Mouse (Mus musculus): ENCODE measurements at regions not wholly inside any gene's neighbourhood (a gene's known extent, or its start where the extent isn't known, plus 50 kb on each side); places are given as distances from the start of the nearest gene placed in this dataset.

DNA sequence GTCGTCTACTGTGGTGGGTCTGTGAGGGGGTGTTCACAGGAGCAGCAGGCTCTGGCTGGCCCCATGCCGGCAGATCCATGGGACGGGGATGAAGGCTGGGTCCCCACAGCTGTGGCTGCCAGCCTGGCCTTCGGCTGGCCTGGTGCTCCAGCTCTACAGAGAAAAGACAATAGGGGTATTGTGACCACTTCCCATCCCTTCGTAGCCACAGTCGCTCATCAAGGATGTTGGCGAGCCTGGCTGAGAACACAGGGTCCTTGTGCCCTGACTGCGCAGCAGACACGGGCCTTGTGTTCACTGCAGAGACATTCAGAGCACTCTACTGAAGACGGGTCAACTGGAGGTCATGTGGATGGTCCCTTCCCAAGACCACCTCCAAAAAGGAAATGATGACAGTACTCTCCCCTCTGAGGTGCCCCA, 102.4 kb upstream of the 1700021F07Rik start:
- no peak for DNase-seq

DNA sequence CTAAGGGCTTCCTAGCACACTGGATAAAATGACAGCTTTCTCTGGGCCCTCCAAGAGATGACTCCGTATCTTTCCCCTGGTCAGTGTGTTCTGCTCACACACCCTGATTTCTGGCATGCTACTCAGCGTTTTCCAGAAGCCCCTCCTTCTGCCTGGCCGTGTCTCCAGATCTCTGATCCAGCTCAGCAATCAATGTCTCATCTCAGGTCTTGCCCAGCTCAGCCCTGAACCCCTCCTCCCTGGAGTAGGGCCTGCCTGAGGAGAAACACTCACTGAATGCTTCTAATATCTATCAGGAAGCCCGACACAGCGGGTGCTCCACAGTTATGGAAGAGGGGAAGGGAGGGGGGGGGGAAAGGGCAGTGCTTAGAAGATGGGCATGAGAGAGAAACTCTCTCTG, 101.9 kb upstream of the 1700021F07Rik start:
- peak; percentile 56 for DNase-seq

DNA sequence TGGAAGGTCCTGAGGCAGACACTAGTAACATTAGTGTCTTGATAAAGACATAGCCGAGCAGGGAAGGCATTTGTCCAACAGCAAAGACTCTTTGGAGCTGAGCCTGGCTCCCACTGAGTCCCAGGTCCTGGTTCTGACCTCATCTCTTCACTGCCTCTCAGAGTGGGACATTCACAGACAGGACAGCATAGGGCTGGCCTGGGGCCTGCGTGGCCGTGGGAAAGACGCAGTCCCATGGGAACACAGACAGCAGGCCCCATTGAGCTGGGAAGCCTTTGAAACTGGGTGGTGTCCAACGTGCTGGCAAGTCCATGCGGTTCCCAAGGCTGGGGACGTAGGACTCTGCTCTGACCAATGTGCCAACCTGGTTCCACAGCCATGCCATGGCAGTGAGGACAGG, 97.5 kb upstream of the 1700021F07Rik start:
- no peak for DNase-seq

DNA sequence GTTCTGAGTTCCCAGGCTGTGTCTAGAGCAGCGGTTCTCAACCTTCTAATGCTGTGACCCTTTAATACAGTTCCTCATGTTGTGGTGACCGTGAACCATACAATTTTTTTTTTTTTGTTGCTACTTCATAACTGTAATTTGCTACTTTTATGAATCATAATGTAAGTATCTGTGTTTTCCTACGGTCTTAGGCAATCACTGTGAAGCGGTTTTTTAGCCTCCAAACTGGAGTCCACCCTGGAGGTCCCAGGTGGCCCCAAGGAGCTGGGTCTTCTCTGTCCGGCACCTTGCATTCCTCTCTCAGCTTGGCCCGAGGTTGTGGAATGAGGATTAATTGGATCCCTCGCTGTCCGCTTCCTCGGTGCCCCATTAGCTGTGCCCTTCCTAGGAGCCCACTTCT, 96.6 kb upstream of the 1700021F07Rik start:
- DNase-seq: no peak

DNA sequence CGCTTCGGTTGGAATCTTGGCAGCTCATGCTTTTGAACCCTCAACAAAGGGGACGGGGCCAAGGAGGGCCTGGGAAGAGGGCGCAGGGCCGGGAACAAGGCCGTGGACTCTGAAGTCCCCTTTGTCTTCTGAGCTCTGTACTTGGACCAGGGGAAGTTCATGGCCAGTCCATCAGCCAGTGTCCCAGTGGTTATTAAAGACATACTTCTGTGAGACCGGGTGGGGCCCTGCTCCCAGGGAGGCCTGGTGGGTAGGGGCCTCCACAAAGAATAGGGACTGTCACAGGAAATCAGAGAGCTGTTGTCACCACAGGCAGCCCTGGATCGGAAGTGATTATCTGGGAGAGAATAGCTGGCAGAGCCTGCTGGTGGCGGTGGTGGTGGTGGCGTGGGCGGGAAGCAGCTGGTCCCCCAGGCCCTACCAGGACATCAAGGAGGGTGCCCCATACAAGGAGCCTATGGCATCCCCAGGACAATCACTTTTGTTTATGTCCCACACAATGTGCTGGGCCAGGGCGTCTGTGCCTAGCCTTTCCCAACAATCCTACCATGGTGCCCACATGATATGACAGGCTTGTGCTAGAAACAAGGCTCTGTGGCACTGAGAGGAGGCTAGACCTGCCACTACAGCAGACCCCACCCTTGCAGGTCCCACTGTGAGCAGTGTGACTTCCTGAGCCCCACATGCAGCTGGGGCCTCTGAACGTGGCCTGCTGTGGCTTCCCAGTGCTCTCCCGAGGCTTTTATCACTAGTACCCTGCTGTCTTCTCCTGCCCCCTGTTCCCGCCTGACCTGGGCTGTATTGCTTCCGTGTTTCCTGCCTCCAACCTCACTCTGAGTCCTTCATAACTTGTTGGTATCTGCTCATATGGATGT, 96.0 kb upstream of the 1700021F07Rik start:
- no peak for DNase-seq

DNA sequence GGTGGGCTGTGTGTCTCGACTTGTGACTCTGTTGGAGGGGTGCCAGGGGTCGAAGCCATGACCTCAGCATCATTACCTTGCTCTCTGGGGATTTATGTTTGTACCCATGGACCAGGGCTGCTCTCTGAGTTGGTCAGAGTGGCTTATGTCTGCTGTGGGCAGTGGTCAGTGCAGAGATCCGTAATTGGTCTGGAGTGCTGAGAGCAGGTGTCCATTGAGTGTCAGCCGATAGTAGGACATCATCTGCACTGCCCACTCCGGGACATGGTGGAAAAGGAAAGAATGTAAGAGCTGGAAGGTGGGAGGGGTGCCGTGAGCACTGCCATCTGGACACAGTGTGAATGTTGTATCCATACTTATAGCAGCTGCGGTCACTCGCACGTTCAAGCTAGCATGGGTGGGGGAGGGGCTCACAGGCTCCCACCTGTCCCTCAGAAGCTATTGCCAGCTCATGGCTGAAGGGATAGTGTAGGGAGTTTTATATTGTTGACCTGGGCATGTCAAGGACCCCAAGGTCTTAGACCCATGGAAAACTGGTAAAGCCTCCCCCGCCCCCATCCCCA, 94.4 kb upstream of the 1700021F07Rik start:
- no peak for DNase-seq

DNA sequence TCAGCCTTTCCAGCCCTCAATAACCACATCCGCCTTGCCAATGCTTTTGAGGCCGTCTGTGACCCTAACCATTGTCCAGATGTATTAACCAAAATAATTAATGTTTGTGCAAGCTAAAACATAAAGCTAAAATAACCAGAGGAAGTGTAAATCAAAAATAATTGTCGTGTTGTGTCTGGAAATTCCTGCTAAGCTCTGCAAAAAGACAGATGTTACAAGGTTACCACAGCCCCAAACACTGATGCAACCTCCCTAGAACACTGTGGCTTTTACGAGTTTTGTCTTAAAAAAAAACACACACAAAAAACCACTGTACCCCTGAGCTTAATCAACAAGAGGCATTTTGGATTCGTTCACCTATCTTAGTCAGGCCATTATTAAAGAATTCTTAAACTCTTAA, 90.5 kb upstream of the 1700021F07Rik start:
- no peak for DNase-seq

DNA sequence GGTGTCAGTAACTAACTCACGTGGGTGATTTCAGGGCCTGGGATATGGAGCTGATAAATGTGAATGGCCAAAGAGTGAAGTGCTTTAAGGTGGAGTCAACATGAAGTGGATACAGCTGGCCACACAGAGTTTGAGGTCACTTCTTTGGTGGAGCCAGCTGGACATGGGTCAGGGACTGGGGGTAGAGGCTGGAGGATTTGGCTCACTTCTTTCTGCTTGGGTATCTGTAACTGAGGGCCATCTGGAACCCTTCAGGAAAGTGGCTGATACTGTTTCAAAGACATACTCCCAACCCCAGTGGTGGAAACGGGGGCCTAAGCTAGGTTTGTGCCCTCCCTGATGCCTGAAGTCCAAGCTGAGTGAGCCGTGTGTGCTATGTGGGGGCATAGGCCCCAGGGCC, 90.1 kb upstream of the 1700021F07Rik start:
- DNase-seq: peak; percentile 69

DNA sequence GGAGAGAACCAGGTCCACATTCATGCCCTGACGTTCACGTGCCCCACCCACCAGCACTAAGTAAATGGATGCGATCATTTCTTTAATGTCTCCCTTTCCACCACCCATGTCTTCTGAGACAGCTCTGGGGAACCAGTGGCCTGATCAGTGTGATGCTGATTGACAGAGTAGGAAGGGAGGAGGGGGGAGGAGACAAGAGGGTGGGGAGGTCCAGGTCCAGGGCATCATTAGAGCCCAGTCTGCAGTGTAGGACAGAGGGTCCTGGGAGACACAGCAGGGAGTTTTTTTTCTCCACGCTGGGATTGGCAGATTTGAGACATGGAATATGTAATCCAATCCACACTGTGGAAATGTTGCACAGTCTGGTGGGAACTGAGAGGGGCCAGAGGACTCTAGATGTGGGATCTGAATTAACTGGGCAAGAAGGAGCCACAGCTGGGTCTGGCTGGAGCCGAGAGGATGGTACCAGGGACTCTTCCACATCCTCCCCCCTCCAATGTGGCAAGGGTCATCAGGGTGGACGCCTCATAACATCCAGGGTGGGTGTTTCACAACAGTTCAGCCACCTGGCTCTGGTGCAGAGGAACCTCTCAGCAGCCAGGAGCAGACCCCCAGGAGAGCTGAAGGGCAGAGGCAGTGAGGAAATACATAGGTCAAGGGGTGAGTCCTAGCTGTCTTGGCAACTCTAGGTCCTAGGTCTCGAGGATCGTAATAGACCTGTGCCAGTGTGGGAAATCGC, 89.3 kb upstream of the 1700021F07Rik start:
- no peak for DNase-seq

DNA sequence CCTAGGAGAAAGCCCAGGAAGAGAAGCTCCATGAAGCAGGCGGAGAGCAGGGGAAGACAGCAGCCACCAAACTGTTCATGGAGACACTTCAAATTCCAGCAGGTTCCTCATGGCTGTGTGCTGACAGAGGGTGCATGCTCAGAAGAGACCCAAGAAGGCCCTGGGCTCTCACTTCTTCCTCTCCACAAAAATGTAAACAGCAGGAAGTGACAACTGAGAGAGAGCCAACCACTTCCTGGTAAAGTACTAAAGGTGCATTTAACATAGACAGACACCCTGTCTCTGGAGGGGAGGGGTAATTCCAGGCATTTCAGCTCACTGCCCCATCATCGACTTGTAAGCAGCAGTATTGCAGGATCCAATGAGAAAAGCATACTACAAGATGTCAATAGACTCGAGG, 85.8 kb upstream of the 1700021F07Rik start:
- DNase-seq: no peak

DNA sequence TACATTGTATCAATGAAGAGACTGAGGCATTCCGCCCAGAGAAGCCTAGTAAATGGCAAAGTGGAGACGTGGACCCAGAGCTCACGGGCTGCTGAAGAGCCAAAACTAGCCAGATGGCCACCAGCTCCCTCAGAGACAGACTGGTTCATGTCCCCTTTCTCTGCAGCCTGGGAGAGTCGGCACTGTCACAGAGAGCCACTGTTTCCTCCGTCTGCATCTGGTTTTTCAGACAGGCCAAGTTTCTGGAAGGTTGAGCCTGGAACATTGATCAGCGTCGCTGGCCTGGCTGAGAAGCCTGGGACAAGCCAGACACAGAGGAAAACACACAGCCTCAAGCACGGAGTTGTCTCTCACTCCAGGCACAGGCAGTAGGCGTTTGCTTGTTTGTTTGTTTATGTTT, 83.4 kb upstream of the 1700021F07Rik start:
- no peak for DNase-seq

DNA sequence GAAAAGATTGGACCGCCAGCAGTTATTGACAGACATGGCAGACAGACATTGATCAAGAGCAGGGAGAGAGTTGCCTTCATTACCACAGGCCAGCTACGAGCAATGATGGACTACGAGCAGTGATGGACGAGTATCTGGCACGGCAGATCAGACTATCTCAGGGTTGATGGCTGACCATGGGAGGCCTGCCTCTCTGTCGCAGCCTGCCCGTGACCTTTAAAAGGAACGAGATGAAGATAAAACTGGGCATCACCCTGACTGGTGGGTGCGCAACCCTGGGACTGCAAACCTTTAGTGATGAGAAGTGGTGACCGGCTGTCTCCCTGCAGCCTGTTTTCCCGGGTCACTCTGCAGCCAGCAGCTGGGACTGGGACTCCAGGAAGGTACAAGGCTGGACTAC, 80.3 kb upstream of the 1700021F07Rik start:
- DNase-seq: no peak

DNA sequence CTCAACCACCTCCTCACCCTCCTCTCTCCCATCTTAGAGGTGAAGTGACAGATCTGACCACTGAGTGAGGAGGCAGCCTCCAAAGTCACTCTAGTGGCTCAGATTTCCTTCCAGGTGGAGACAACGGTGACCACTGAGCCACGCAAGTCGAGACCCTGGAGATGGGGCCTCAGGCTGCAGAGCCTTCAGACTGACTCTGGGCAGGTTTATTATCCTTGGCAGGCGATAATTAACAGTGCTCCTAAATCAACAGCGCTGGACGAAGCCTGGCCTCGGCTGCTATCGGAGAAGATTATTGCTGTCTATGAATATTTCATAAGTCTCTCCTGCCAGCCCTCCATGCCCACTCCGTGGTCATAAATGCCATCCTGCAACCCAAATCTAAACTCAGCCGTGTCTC, 79.1 kb upstream of the 1700021F07Rik start:
- DNase-seq: no peak

DNA sequence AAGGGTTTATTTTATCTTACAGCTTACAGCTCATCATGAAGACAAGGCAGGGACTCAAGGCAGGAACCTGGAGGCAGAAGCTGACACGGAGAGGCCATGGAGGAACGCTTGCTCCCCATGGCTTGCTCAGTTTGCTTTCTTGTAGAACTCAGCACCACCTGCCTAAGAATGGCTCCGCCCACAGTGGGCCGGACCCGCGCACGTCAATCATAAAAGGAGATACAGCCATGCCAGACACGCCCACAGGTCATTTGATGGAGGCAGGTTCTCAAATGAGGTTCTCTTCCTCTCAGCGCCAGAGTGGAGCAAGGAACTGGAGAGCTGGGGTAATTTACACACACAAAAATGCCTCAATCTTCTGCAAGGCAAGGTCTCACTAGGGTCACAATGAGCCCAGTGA, 78.0 kb upstream of the 1700021F07Rik start:
- DNase-seq: no peak

DNA sequence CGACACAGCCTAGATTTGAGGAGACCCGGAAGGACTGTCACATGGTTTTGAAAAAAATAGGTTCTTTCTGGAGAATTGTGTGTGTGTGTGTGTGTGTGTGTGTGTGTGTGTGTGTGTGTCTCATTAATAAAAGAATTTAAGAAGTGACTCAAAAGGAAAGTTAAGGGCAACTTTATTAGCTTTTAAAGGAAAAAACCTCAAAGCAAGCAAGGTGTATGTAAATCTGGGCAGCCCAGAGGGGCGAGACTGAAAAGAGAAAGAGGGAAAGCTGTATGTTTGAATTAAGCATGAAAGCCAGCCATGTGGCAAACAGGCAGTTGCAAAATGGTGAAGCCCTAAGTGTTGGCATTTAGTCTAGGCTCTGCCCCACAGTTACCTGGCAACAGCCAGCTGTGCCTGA, 77.3 kb upstream of the 1700021F07Rik start:
- no peak for DNase-seq

DNA sequence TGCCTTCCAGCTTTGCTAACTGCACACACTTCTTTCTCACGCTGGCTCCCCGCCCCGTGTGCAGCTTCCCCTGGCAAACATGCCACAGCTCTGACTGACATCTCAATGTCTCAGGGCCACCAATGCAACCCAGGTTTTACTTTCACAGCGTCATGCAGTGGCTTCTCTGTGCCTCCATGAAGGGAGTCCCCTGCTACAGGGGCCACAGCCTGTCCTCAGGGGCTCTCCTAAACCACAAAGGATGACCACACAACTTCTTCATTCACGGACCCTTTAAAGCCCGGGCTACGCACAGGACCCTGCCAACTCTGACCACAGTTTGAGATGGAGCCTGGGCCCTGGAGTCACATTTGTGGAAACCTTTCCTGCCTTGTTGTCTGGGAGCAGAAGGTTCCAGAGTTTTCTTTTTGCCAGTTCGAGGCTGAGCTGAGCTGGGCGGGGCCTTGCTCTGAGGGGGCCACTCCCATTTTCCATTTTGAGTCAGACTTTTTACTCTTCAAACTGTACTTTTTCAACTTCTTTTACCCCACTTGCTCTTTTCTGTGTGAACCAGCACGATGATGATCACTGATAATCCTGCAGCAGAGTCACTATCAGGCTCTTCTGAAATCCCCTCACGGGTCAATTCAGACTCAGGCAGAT, 73.7 kb upstream of the 1700021F07Rik start:
- DNase-seq: no peak

DNA sequence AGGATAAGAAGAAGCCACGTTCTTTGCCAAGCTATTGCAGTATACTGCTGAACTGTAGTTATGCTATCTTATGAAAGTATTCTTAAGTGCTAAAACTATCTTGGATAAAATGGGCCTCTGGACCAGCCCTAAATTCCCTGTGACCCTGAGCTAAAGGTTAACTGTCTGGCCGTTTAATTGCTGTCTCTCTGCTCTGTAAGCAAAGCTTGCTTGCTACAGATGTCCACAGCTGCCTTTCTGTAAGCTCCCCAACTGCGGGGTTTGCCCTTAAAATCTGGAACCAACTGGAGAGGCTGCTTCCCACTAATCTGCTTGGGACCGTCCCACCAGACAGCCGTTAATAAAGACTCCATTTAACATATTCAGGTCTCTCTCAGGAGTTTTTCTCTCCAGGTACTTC, 73.2 kb upstream of the 1700021F07Rik start:
- no peak for DNase-seq

DNA sequence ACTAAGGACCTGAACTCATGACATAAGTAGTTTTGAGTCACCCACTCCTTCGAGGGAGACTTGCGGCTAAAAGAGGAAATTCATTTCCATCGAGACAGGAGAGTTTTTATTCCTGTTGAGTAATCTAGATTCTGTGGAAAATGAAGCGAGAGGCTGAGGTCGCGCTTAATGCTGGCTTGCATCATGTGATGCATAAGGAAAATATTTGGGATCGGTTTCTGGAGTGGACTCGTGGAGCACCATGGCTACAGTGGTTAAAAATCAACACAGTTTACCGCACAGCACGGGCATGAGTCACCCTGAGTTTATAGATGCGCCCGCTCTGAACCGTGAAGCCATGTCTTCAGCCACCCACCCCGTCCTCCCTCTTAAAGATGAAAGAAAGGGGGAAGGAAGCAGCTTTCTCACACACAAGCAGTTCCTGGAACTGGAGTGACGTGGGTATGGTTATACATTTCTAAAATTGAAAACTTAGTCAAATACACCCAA, 70.3 kb upstream of the 1700021F07Rik start:
- no peak for DNase-seq

DNA sequence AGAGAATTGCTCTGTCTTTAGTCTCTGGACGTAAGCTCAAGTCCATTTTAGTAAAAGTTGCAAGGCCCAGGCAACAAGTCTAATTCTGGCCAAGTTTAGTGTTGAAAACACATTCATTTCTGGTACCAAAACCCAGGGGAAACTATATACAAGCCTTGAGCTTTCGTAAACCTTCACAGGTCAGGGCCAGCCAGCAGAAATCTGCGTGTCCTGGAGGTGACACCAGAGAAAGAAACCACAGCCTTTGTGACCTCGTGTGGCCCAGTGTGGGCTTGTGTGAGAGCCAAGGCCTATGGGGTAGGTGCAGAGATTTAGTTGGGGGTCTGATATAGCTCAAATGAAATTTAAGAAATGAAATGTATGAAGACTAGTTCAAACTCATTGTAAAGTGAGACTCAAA, 69.6 kb upstream of the 1700021F07Rik start:
- no peak for DNase-seq

DNA sequence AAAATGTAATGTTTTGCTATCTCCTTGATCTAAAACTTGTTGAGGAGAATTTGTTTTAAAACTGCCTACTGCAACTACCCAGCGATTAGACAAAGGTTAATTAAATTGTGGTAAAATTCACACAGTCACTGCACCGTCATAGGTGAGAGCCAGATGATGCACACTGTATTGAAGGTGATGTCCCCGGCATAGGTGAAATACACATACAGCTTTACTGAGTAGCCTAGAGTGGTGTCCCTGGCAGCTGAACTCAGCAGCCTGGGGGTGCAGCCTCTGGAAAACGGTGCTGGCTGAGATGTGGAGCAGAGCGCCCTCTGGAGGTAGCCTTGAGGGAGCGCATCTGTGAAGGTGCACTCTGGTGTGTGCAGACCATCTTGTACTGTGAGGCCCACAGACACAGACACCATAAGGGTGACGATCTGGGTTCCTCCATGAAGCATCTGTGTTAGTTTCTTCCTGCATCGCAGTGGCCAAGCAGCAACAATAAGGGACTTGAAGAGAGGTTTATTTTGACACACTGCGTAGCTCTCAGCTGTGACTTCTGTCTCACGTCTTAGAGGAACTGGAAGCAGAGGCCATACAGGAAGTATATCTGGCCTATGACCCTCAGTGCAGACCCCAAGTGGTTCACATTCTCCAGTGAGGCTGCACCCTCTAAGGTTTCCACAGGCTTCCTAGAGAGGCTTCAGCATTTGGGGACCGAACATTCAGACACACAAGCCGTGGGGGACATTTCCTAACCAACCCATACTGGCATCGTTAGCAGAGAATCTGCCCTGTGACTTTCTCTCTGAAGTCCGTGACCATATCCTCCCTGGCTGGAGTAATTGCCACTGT, 68.6 kb upstream of the 1700021F07Rik start:
- no peak for DNase-seq

DNA sequence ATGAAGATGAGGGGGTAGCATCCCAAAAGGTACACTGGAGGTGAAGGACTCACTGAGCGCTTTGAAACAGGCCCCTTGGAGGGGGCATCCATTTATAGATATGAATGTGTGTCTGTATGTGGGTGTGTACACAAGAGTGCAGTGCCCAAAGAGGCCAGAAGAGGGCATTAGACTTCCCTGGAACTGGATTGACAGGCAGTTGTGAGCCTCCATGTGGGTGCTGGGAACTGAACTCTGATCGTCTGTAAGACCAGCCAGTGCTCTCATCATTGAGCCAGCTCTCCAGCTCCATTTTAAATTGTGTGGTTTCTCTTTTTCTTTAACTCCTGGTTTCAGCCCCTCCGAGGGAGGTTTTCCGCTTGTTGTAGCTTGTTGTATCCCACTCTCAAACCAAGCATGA, 67.6 kb upstream of the 1700021F07Rik start:
- DNase-seq: no peak

DNA sequence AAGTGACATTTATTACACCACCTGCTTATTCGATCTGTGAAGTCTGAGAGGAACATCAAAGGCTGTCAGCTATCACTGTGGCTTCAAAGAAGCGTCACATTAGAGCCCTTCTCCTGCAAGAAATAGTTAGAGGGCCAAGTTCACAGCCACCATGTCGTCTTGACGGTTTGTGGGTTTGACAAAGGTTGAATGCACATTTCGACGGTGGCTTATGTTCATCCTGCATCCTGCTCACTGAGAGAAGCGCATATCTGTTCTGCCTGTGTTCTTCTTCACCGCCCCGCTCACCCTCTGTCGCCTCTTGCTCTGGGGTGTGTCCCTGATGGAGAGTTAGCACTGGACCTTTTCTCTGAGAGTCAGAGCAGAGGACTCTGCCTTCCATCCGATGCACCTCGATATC, 67.2 kb upstream of the 1700021F07Rik start:
- no peak for DNase-seq
